Mouse (Mus musculus) liver, postnatal 0 days (tissue): Measurements from ENCODE around the gene Tmem107. TPM values are rescaled to one million over a fixed set of nuclear protein-coding genes. Genes with fewer than 3 reads are reported as not detected.

Source experiments
- ATAC-seq: fragments of 200-750 bp; cut with Nextera tagmentation; 2 replicates; pipeline ENCODE4 v1.8.0; 2017; ENCODE audit warnings: mild to moderate bottlenecking, moderate library complexity
- DNase-seq: peaks from one replicate; pipeline ENCODE4 v3.0.0-alpha.2; 2016
- H3K27ac ChIP-seq: fragments of 300-500 bp; sonication (generic); 2 replicates; pipeline ENCODE4 v1.5.1; 2014; ENCODE audit warnings: antibody characterized with exemption, moderate library complexity, mild to moderate bottlenecking, low read depth
- H3K27me3 ChIP-seq: fragments of 300-500 bp; sonication (generic); 2 replicates; pipeline ENCODE4 v1.6.1; 2014; ENCODE audit warnings: low read length, control low read depth, mixed read lengths; ENCODE audit not compliant: insufficient read depth
- H3K36me3 ChIP-seq: fragments of 300-500 bp; sonication (generic); replicated peaks from 2 replicates; pipeline ENCODE4 v1.6.1; 2014; ENCODE audit warnings: mild to moderate bottlenecking, control low read depth, low read length, moderate library complexity, mixed read lengths; ENCODE audit not compliant: insufficient read depth
- H3K4me1 ChIP-seq: fragments of 300-500 bp; sonication (generic); 2 replicates; pipeline ENCODE4 v1.6.1; 2014; ENCODE audit warnings: antibody characterized with exemption, mild to moderate bottlenecking, control low read depth; ENCODE audit not compliant: insufficient read depth
- H3K4me2 ChIP-seq: fragments of 300-500 bp; sonication (generic); 2 replicates; pipeline ENCODE4 v1.6.1; 2014; ENCODE audit warnings: low read depth, mild to moderate bottlenecking, low read length, moderate library complexity, mixed read lengths
- H3K4me3 ChIP-seq: fragments of 300-500 bp; sonication (generic); 2 replicates; pipeline ENCODE4 v1.5.1; 2014; ENCODE audit warnings: low read depth, low read length
- H3K9ac ChIP-seq: fragments of 300-500 bp; sonication (generic); replicated peaks from 2 replicates; pipeline ENCODE4 v1.6.1; 2014; ENCODE audit warnings: mild to moderate bottlenecking, moderate library complexity
- H3K9me3 ChIP-seq: fragments of 300-500 bp; sonication (generic); 2 replicates; pipeline ENCODE4 v1.6.1; 2016; ENCODE audit warnings: mild to moderate bottlenecking, control low read depth, low read length, mixed read lengths
- CTCF ChIP-seq: sonication (generic); IDR thresholded peaks from 2 replicates; pipeline ENCODE4 v1.5.1; 2016; ENCODE audit warnings: antibody characterized with exemption, low read depth
- EP300 ChIP-seq: IDR thresholded peaks from 2 replicates; pipeline ENCODE4 v1.6.1; 2016; ENCODE audit warnings: antibody characterized with exemption, low read depth, mild to moderate bottlenecking
- WGBS: fragments of 180-500 bp; shearing (Covaris S2); extraction: QIAGEN DNeasy Blood & Tissue Kit; methylation state at CpG from one replicate; pipeline ENCODE4 v1.1.7; 2014; ENCODE audit not compliant: insufficient replicate concordance; 5-methylcytosine and 5-hydroxymethylcytosine counted together
- polyA plus RNA-seq: library from polyadenylated mRNA; unstranded; fragments of >200 nt; fragmentation: Nextera tagmentation; extraction: Ambion mirVana; gene quantifications from 2 replicates; pipeline ENCODE4 v1.2.1, GENCODE M21; 2015

Gene Tmem107
- polyA plus RNA-seq, 1 experiment from 2014 or later, result 13.0 TPM

- ATAC-seq, result peak; percentile 26
- 2% methylated on average over 15 of the region's 15 CpGs for WGBS
- no peaks in the 10 kb centered on the region for H3K36me3 ChIP-seq
- peaks cover 20% of the 10 kb centered on the region for H3K27me3 ChIP-seq
- no peaks in the 10 kb centered on the region for H3K9me3 ChIP-seq
- peaks cover 49% of the 10 kb centered on the region for H3K4me1 ChIP-seq
- peak; percentile 91 for DNase-seq
- peak overlapping the region; percentile 98 for H3K4me2 ChIP-seq
- TF ChIP-seq EP300, result 0 out of 2 replicates have a peak, but pooled peaks have one; percentile 17
- TF ChIP-seq CTCF, result no peak
- H3K27ac ChIP-seq, result no peak overlapping the region
- peak overlapping the region; percentile 64; the same call in 1 of the 2 replicates for H3K9ac ChIP-seq
- H3K4me3 ChIP-seq, result peak overlapping the region; percentile 56
Observed at GRCm38 (mm10) chr11:69118765-69119164, 48.2 kb downstream of the Tmem107 start.

GRCm38 (mm10) chr11:69119446-69120155, 49.0 kb downstream of the Tmem107 start:
- WGBS, result 42% methylated on average over 14 of the region's 14 CpGs
- no peak for TF ChIP-seq EP300
- no peak for TF ChIP-seq CTCF
- Histone ChIP-seq H3K9ac (no peak overlapping the region), H3K36me3 (no peaks in the 10 kb centered on the region), H3K4me3 (peak overlapping the region; percentile 68; the same call in 1 of the 2 replicates), H3K27me3 (peaks cover 20% of the 10 kb centered on the region), H3K9me3 (no peaks in the 10 kb centered on the region), H3K4me2 (peak overlapping the region; percentile 98), H3K4me1 (peaks cover 49% of the 10 kb centered on the region), H3K27ac (no peak overlapping the region)
- DNase-seq, result peak; percentile 13
- ATAC-seq, result no peak

GRCm38 (mm10) chr11:69120221-69121000, 49.8 kb downstream of the Tmem107 start, which contains the start of gene Hes7:
Hes7 (plus strand) TSS chr11:69120404.
- no peak within 1 kb of the TSS for H3K27ac ChIP-seq
- H3K9ac ChIP-seq, result peak within 1 kb of the TSS; percentile 67
- ATAC-seq (no peak), DNase-seq (peak; percentile 28)
- H3K4me2 ChIP-seq, result peak within 1 kb of the TSS; percentile 98
- peak within 1 kb of the TSS; percentile 68 for H3K4me3 ChIP-seq
- H3K36me3 ChIP-seq, result no peaks in the 10 kb centered on the region
- peaks cover 50% of the 10 kb centered on the region for H3K4me1 ChIP-seq
- 1% methylated on average over 27 of the region's 27 CpGs for WGBS
- H3K9me3 ChIP-seq, result no peaks in the 10 kb centered on the region
- H3K27me3 ChIP-seq, result peaks cover 20% of the 10 kb centered on the region
- TF ChIP-seq EP300 (no peak), CTCF (no peak)

- peaks cover 57% of the 10 kb centered on the region for H3K4me1 ChIP-seq
- no peak overlapping the region for H3K27ac ChIP-seq
- under 1% methylated on average over 33 of the region's 33 CpGs for WGBS
Observed at GRCm38 (mm10) chr11:69121001-69121740, 50.6 kb downstream of the Tmem107 start.

GRCm38 (mm10) chr11:69121741-69122335, 51.2 kb downstream of the Tmem107 start:
- Histone ChIP-seq H3K9ac (peak overlapping the region; percentile 67), H3K27ac (peak overlapping the region; percentile 72), H3K36me3 (no peaks in the 10 kb centered on the region), H3K27me3 (peaks cover 20% of the 10 kb centered on the region), H3K4me3 (peak overlapping the region; percentile 68), H3K9me3 (no peaks in the 10 kb centered on the region), H3K4me2 (peak overlapping the region; percentile 98), H3K4me1 (peaks cover 63% of the 10 kb centered on the region)
- no peak for TF ChIP-seq EP300
- no peak for TF ChIP-seq CTCF
- DNase-seq, result no peak
- WGBS, result under 1% methylated on average over 27 of the region's 32 CpGs
- ATAC-seq, result no peak

More at GRCm38 (mm10) chr11:69121001-69121740, 50.6 kb downstream of the Tmem107 start:
- Histone ChIP-seq H3K4me3 (peak overlapping the region; percentile 68), H3K36me3 (no peaks in the 10 kb centered on the region), H3K27me3 (peaks cover 20% of the 10 kb centered on the region), H3K9ac (peak overlapping the region; percentile 67), H3K4me2 (peak overlapping the region; percentile 98), H3K9me3 (no peaks in the 10 kb centered on the region)
- ATAC-seq, result no peak
- TF ChIP-seq EP300 (no peak), CTCF (no peak)
- peak; percentile 46 for DNase-seq
